Mouse (Mus musculus): ENCODE measurements around the gene Aldh1l1.

The Aldh1l1 gene

GRCm38 (mm10) chr6:90553682-90554081, 67.5 kb downstream of the Aldh1l1 start:
- DNase-seq, result no peak

- DNase-seq, result no peak
These were observed 70.4 kb downstream of the Aldh1l1 start for GRCm38 (mm10) chr6:90556534-90557058.

GRCm38 (mm10) chr6:90557077-90557476, 70.8 kb downstream of the Aldh1l1 start:
- DNase-seq, result no peak

GRCm38 (mm10) chr6:90557829-90558693, 71.8 kb downstream of the Aldh1l1 start:
- no peak for DNase-seq

- DNase-seq, result no peak
These were observed 74.3 kb downstream of the Aldh1l1 start for GRCm38 (mm10) chr6:90560390-90561058.

GRCm38 (mm10) chr6:90561234-90561781, 75.1 kb downstream of the Aldh1l1 start:
- DNase-seq, result peak; percentile 93

GRCm38 (mm10) chr6:90564240-90564639, 78.0 kb downstream of the Aldh1l1 start:
- DNase-seq, result no peak

- no peak for DNase-seq
These were observed 79.4 kb downstream of the Aldh1l1 start for GRCm38 (mm10) chr6:90565357-90566215.

- DNase-seq, result no peak
These were observed 81.3 kb downstream of the Aldh1l1 start for GRCm38 (mm10) chr6:90567486-90567885.

GRCm38 (mm10) chr6:90567928-90568327, 81.7 kb downstream of the Aldh1l1 start:
- no peak for DNase-seq

GRCm38 (mm10) chr6:90568721-90569120, 82.5 kb downstream of the Aldh1l1 start:
- no peak for DNase-seq

GRCm38 (mm10) chr6:90569736-90570383, 83.6 kb downstream of the Aldh1l1 start:
- no peak for DNase-seq

- no peak for DNase-seq
These were observed 84.2 kb downstream of the Aldh1l1 start for GRCm38 (mm10) chr6:90570392-90570791.

- peak; percentile 88 for DNase-seq
These were observed 89.1 kb downstream of the Aldh1l1 start for GRCm38 (mm10) chr6:90575261-90575715.

GRCm38 (mm10) chr6:90578174-90578573, 91.9 kb downstream of the Aldh1l1 start:
- DNase-seq, result no peak

- no peak for DNase-seq
These were observed 96.1 kb downstream of the Aldh1l1 start for GRCm38 (mm10) chr6:90582331-90582730.

GRCm38 (mm10) chr6:90588113-90588512, 101.9 kb downstream of the Aldh1l1 start:
- DNase-seq, result no peak

- DNase-seq, result no peak
These were observed 104.5 kb downstream of the Aldh1l1 start for GRCm38 (mm10) chr6:90590707-90591106.

- no peak for DNase-seq
These were observed 108.7 kb downstream of the Aldh1l1 start for GRCm38 (mm10) chr6:90594972-90595371.

- DNase-seq, result no peak
These were observed 110.8 kb downstream of the Aldh1l1 start for GRCm38 (mm10) chr6:90597060-90597459.

GRCm38 (mm10) chr6:90597592-90597991, 111.4 kb downstream of the Aldh1l1 start:
- no peak for DNase-seq

- DNase-seq, result no peak
These were observed 112.0 kb downstream of the Aldh1l1 start for GRCm38 (mm10) chr6:90598197-90598596.

Measured in retina, postnatal 1 day (tissue).